Mouse (Mus musculus) left cerebral cortex, postnatal 4 days (tissue): ENCODE data around the gene Camta2. TPM values are rescaled to one million over a fixed set of nuclear protein-coding genes. Genes with fewer than 3 reads are reported as not detected.
A peak's percentile ranks its signal among the peaks of the same experiment; 100 is the strongest.

ENCODE experiments used
- DNase-seq: peaks from one replicate; pipeline ENCODE4 v3.0.0-alpha.2; 2022
- intact Hi-C: fragments of 180-260 bp; cut with DNase I; formaldehyde crosslinking; loops from one replicate; pipeline ENCODE4 v1.15.1; 2025
- total RNA-seq, 2 experiments: library from RNA; stranded (reverse); gene quantifications; 2 replicates each; pipeline ENCODE4 v1.2.3; 2021

Gene Camta2
- total RNA-seq, 2 experiments from 2014 or later, result 65.7 to 69.5 TPM

DNA sequence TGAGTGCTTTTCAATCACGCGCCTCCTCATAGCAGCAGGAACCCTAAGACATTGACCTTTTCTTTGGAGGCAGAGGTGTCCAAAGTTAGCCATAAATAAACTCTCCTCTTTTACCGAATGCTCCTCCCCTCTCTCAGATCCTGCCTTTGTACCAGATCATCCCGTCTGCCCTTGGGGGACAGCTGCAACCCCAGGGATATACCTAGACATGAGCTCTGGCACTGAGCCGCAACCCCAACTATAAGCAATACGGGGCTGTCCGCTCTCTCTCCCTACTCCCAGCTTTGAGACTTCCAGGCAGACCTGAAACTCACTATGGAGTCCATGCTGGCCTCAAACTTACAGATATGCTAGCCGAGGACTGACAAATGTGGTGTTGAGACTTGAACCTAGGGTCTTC is 21.2 kb downstream of the Camta2 start:
- no peak for DNase-seq
- intact Hi-C loops, result no loop called here

DNA sequence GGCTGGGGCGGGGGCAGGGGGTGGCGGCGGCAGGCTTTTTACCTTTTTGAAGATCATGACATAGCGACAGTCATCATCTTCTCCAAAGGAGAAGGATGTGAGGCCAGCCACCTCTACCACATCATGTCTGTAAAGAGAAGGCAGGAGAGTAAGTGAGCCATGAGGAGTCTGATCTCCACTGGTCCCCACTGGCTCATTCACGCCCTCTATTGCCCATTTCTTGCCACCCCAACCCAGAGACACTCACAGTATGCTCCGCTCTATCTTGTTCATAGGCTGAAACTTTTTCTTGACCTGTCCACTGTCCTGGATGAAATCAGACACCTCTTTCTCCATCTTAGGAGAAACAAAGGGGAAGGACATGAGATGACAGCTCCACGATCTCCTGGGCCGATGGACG is 23.2 kb downstream of the Camta2 start:
- no peak for DNase-seq
- intact Hi-C loops, result no loop called here

DNA sequence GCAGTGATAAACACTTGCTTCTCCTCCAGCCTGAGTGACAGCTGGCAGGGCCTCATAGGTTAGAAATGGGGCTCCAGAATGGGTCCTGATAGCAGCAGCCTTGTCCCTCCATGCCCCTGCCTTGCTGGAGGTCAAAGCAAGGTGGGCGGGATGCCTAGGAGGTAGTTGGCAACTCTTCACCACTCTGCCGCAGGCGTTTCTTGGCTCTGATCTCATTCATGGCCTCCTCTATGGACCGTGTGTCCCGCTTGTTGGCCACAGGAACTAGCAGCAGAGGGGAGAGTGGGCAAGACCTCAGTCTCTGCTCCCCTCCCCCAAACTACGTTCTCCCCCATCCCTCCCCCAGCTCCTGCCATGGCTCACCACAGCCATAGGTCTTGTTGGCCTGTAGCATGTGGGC is 23.9 kb downstream of the Camta2 start:
- no peak for DNase-seq
- intact Hi-C loops, result no loop called here

DNA sequence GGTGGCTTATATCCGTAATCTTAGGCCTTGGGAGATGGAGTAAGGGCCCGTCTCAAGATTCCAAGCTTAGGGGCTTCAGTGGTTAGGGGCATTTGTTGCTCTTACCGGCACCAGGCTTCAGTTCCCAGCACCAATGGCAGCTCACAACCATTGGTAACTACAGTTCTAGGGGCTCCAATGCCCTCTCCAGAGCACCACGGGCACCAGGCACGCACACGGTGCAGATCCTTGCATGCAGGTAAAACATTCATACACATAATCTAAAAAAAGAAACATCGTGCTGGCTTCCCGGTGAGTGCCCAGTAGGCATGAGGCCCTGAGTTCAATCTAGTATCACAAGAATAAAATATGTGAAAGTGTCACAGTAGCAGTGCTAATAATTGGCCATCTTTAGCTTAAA is 24.8 kb downstream of the Camta2 start:
- no peak for DNase-seq

DNA sequence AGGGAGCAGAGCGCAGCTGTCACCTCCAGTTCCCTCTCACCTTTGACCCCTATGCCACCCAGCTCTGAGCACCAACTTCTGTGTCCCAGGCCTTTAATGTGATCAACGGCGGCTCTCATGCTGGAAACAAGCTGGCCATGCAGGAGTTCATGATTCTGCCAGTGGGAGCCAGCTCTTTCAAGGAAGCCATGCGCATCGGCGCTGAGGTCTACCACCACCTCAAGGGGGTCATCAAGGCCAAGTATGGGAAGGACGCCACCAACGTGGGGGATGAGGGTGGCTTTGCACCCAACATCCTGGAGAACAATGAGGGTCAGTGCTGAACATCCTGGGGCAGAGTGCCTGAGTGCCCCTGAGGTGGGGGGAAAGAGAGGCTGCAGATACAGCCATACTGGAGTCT is 27.3 kb downstream of the Camta2 start:
- DNase-seq, result no peak
- intact Hi-C loops, result no loop called here

More for the DNA sequence above, 24.8 kb downstream of the Camta2 start:
- intact Hi-C loops, result no loop called here

DNA sequence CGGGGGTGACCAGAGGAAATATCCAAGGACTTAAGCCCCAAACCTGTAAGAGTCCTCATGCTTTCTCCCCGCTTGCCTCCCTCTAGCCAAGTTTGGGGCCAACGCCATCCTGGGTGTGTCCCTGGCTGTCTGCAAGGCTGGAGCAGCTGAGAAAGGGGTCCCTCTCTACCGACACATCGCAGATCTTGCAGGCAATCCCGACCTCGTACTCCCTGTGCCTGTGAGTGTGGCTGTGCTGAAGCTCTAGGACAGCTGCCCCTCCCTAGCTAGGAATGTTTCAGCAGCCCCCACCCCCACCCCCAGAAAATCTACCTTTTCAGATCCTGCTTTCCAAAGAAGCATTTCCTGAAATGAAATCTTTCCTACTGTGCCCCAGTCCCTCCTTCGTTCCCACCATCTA is 29.0 kb downstream of the Camta2 start:
- intact Hi-C loops, result no loop called here
- DNase-seq, result no peak

DNA sequence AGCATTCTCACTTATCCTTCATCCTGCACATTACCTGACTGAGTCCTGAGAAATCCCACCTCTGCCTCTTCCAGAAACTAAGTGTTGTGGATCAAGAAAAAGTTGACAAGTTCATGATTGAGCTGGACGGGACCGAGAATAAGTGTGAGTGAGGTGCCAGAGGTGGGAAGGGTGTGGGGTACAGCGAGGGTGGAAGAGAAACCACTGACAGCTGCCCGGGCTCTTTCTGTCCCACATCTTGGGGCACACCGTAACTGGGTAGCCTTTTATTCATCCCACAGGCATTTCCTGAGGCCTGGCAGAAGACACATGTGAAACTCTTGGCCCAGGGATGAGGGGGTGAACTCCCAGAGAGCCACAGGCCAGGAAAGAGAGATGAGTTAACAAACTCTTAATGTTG is 29.4 kb downstream of the Camta2 start:
- DNase-seq, result no peak
- intact Hi-C loops, result no loop called here

DNA sequence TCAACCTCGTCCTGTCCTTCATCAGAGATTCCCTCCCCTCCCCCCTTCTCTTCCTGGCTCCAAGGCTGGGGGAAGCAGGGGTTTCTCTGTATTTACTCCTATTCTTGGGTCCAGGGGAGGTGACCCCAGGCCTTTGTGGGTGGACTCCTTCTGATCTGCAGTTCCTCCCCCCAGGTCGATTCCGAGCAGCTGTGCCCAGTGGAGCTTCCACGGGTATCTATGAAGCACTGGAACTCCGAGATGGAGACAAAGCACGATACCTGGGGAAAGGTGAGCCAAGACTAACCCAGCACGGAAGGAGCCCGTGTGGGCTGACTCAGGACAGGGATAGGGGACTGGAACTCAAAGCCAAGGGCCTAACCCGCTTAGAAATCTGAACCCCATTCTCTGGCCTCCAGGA is 29.9 kb downstream of the Camta2 start:
- intact Hi-C loops, result no loop called here
- DNase-seq, result no peak

DNA sequence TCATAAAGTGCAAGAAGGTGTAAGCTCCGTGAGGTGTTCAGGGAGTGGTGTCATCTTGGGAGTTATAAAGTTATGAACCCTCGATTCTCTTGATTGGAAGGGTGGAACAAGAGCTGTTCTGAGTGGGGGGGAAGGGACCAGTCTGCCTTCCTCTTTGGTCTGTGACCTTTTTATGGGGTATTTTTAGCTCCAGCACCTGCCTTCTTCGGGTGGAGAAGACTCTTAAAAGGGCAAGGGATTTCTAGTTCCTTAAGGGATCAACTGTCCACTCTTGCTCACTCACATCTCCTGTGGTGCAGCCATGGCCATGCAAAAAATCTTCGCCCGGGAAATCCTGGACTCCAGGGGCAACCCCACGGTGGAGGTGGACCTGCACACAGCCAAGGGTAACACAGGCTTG is 30.3 kb downstream of the Camta2 start:
- intact Hi-C loops, result no loop called here
- no peak for DNase-seq

DNA sequence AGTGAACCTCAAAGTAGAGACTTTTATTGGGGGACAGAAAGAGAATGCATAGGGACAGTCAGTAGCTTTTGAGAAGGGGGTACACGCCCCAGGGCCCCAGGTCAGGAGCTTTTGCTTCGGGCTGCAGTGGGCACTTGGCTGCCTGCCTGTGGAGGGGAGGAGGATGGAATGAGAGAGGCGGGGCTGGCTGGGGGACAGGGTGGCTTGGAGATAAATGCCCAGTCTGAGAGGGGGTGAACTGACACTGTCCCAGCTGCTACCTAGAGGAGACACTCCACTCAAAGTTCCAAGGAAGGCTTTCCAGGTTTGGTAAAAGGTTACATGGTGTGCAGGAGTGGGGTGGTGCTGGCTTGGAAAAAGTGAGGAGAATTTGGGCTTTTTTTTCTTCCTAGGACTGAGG is 30.9 kb downstream of the Camta2 start, which contains the start of gene Eno3:
Gene Eno3 (plus strand): TSS at position 239 of the 400 bp plus-strand sequence.
- peak; percentile 48 for DNase-seq
- intact Hi-C loops, result no loop called here

DNA sequence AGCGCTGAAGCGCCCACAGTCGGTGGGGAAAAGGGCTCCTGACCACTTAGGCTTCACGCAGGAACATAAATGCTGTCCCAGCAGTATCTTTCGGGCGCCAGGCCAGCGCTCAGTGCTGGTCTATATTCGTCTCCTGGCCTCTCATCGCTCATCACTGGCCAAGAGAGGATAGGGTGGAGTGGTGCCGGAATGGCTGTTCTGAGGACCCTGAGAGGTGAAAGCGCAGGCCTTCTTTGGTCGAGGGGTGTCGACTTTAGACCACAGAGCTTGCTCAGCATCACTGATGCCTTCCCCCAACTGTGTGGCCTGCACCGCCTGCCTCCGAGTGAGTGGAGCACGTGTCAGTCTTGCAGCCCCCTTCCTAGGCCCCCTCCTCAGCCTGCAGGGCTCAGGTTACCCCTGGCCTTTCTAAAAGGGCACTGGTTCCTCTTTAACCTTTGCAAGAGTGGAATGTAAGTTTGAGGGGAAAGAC is 31.4 kb downstream of the Camta2 start:
- DNase-seq, result peak; percentile 48
- intact Hi-C loops, result no loop called here

DNA sequence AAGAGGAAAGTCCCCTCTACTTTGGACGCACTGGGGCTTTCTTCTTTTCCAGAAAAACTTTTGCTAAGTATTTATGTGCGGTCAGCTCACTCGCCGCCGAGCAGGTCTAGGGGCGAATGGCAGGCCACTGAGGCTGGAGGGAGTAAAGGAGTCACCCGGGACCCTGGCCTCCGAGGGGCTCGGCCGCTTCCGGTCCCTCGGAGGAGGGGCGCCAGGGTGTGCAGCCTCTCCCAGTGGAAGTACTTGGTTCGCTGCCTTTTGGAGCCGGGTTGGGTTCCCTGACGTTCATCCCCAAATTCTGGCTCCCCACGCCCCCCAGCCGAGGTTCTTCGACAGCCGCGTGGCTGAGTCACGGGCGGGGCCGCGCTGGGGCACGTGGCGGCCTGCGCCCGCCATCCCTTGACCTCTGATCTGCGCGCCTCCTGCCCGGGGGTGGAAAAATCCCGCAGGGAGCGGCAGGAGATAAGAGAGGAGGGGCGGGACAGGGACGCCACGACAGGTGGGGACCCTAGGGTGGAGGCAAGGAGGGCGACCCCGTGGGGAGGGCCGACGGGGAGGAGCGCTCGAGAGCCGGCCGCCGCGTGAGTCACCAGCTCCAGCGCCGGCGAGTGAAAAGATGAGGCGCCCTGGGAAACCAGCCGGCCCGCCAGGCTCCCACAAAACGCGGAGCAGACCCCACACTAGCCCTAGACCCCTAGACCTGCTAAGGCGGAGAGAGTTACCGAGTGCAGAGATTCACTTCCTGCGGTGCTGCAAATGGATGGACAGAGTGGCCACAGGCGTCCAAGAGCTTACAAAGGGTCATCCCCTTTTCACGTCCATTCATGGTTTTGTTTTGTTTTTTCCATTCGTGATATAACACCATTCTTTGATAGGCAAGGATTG is 32.1 kb downstream of the Camta2 start:
- intact Hi-C loops, result no loop called here
- DNase-seq, result peak; percentile 54

DNA sequence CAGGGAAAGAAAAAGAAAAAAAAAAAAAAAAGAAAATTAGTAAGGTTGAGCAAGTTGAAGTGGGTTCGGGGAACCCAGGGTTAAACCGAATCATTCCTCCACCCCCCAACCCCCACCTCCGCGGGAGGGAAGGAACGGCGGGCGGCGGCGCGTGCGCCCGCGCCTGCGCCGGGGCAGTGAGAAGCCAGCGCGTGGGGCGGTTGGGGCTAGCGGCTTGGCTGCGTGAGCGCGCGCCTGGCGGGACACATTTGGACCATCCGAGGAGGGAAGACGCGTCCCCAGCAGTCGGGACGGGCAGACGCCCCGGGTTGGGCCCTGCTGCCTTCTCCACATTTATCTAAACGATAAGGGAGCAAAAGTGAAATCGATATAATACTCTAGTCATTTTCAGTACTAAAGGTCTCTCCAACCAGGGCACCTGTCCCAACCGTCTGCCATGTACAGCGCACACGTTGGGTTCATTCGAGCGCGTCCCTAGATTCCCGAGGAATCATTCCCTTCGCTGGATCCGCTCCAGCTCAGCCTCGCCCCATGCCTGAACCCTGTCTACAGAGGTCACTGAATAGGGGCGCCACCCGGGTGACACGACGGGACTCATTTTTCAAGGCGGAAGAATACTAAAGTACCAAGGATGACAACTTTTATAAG is 32.9 kb downstream of the Camta2 start:
- intact Hi-C loops, result no loop called here
- DNase-seq, result peak; percentile 87

DNA sequence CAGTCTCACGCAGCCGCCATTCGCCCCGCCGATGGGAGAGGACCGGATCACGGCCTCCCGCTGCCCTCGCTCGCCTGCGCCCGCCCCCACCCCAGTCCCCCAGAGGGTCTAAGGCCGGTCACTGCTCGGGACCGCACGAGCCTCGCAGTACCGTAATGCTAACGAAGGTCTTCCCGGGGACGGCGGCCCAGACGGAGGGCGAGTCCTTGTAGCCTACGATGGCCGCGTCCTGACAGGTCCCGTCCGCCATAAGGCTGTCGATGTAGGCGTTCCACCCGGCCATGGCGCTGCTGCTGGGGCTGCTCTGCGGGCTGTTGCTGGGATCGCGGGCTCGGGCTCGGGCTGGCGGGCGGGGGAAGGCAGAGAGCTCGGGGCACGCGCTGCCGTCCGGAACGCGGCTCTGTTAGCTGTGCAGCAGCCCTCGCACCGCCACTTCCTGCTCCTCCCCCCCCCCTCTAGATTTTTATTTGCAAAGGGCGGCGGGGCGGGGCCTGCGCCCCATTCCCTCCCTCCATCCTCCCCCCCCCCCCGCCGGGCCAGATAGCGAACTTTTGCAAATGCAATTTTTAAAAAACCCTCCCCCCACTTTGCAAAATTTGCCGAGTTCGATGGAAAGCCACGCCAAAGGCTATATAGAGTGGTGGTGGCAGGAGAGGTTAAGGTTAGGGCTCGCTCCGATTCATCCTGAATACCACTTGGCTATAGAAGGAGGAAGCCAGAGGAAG is 33.5 kb downstream of the Camta2 start, which contains the start of gene Pfn1:
Gene Pfn1 (minus strand): TSS at position 447 of the 725 bp plus-strand sequence.
- intact Hi-C loops, result no loop called here
- peak; percentile 84 for DNase-seq

DNA sequence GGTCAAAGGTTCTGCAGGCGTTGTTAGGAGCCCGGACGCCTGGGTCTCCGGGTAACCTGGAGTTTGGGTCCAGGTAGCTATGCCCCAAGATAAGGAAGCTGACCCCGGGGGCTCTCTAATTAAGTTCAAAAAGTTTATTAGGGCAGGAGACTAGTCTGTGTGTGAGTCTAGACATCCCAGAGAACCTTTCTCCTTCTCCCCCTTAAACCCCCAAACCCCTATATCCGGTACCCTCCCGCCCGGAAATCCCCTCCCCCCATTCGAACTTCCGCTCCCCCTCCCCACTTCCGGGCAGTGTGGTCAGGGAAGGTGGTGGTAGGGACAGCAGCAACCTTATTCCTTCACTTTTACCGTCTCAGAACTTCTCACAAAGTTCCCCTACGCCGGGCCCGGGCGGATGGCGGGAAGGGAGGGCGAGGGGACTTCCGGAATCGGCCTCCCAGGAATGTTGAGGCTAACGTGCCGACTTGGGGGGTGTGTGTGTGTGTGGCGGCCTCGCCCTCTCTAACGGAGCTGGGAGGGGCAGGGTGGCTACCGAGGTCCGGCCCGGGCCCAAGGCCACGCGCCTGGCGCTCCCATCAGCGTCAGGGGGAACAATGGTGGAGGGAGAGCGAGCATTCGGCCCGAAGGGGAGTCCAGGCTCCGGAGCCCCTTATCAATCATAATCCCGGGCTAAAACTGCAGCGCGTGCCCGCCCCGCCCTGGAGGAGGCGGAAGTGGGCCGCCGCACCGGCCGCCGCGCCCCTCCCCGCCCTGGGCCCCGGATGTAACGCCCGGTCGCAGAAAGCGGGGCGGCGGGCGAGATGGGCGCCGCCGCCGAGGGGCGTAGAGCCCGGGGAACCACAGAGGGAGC is 34.3 kb downstream of the Camta2 start:
- DNase-seq, result peak; percentile 71
- intact Hi-C loops, result no loop called here

DNA sequence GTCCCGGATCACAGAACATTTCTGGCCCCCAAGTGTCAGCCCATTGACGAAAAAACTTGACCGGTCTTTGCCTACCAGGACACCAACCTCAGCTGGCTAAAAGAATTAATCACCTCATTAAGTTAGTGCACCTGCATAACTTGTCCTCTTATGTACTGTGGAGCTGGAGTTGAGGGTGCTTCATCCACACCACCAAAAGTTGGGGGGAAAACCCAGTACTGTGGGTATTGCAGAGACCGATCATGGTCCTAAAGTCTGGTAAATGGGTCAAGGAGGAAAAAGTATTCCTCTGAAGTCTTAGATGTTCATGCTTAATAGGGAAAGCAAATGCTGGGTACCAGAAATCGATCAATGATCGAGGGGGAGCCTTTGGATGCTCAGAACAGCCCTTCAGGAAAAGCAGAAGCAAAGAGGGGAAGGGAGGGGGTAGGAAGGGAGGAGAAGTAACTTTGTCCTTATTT is 35.0 kb downstream of the Camta2 start:
- no peak for DNase-seq
- intact Hi-C loops, result no loop called here

DNA sequence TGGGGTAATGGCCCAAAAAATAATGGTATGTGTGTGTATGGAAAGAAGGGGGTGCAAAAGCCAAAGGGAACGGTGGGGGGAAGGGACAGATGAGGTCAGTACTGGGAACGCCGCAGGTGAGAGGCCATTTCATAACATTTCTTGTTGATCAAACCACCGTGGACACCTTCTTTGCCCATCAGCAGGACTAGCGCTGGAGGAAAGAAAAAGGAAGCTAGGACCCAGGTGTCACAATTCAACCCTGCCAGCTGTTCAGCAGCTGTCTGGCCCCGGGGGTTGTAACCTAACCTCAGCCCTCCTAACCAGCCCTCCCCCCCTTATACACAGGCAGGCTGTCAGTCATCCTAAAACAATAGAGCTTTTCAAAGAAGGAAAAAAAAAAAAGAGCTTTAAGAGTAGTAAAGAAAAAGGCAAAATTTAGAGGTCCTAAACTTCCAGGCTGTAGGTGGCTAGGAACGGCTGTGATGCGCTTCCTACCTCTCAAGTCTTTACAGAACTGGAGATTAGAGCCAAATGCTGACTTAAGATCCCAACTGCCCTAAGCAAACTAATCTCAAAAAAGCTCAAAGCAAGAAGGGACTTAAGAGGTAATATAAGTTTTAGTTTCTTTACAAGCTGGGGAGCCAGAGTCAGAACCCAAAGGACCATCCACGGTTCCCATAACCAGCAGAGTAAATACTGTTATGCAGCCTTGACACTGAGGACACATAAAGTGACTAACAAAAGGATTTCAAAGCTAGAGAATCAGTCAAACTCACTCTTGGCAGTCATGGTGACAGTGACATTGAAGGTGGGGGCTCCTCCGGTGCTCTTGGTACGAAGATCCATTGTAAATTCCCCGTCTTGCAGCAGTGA is 35.6 kb downstream of the Camta2 start:
- intact Hi-C loops, result no loop called here

DNA sequence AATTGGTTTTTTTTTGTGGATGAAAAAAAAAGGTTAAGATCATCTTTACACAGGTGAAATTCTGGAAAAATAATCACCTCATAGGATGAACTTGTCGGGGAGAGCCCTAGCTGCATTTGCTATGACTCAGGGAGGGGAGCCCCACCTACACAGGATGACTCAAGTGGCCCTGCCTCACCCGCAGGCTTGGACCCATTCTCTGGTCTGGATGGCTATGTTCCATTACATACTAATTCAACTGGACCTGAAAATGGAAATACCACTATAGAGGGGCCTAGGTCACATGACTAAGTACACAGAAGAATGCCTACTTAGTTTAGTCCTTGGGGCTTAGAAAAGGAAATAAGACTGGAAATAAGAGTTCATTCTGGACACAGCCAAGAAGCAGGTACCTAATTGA is 36.5 kb downstream of the Camta2 start:
- intact Hi-C loops, result no loop called here
- DNase-seq, result no peak

More for the DNA sequence above, 35.6 kb downstream of the Camta2 start:
- no peak for DNase-seq
